Mouse (Mus musculus) macrophage (primary cell): Measurements from ENCODE around the gene Gm28308. TPM values are rescaled to one million over a fixed set of nuclear protein-coding genes. Genes with fewer than 3 reads are reported as not detected.

Experiments used
- H3K27ac ChIP-seq: fragments of 350-480 bp; formaldehyde crosslinking; 2 replicates; pipeline ENCODE4 v1.9.0; 2021
- H3K36me3 ChIP-seq: fragments of 350-480 bp; formaldehyde crosslinking; 2 replicates; pipeline ENCODE4 v1.9.0; 2021; ENCODE audit errors: inconsistent target
- H3K4me3 ChIP-seq: fragments of 350-480 bp; formaldehyde crosslinking; 2 replicates; pipeline ENCODE4 v1.9.0; 2021; ENCODE audit errors: inconsistent target
- H3K79me2 ChIP-seq: fragments of 350-480 bp; formaldehyde crosslinking; 2 replicates; pipeline ENCODE4 v1.9.0; 2021; ENCODE audit errors: inconsistent target
- WGBS: methylation state at CpG from one replicate; pipeline ENCODE4 v1.1.7; 2026; ENCODE audit warnings: inconsistent platforms; ENCODE audit not compliant: missing documents; 5-methylcytosine and 5-hydroxymethylcytosine counted together
- polyA plus RNA-seq: library from polyadenylated mRNA; stranded (reverse); fragments of 250-400 nt; gene quantifications from 3 replicates; pipeline ENCODE4 v1.2.4, GENCODE M21; 2018; ENCODE audit warnings: inconsistent platforms

Gm28308 gene
- polyA plus RNA-seq, 1 experiment from 2014 or later = not detected

GRCm38 (mm10) chr6:52173648-52174047 lies 39.5 kb downstream of the Gm28308 start:
- 86% methylated on average over 2 of the region's 4 CpGs for WGBS
- Histone ChIP-seq H3K79me2 (no peaks in the 10 kb centered on the region), H3K27ac (no peak overlapping the region), H3K36me3 (no peaks in the 10 kb centered on the region), H3K4me3 (no peak overlapping the region)

GRCm38 (mm10) chr6:52172501-52172900 lies 40.6 kb downstream of the Gm28308 start:
- no peaks in the 10 kb centered on the region for H3K79me2 ChIP-seq
- no peaks in the 10 kb centered on the region for H3K36me3 ChIP-seq
- no peak overlapping the region for H3K4me3 ChIP-seq
- no peak overlapping the region for H3K27ac ChIP-seq
- 94% methylated on average over 29 of the region's 35 CpGs for WGBS

- 92% methylated on average over 7 of the region's 7 CpGs for WGBS
- Histone ChIP-seq H3K27ac (no peak overlapping the region), H3K36me3 (no peaks in the 10 kb centered on the region), H3K79me2 (no peaks in the 10 kb centered on the region), H3K4me3 (no peak overlapping the region)
These were observed 41.2 kb downstream of the Gm28308 start for GRCm38 (mm10) chr6:52171938-52172337.

- H3K79me2 ChIP-seq = no peaks in the 10 kb centered on the region
- H3K4me3 ChIP-seq = no peak overlapping the region
- H3K36me3 ChIP-seq = no peaks in the 10 kb centered on the region
- WGBS = 98% methylated on average over 4 of the region's 4 CpGs
- H3K27ac ChIP-seq = no peak overlapping the region
These were observed 41.8 kb downstream of the Gm28308 start for GRCm38 (mm10) chr6:52171331-52171730.

- Histone ChIP-seq H3K27ac (no peak overlapping the region), H3K4me3 (no peak overlapping the region), H3K79me2 (no peaks in the 10 kb centered on the region), H3K36me3 (no peaks in the 10 kb centered on the region)
- WGBS = 74% methylated on average over 5 of the region's 5 CpGs
These were observed 42.3 kb downstream of the Gm28308 start for GRCm38 (mm10) chr6:52170898-52171223.

GRCm38 (mm10) chr6:52170166-52170897 lies 42.8 kb downstream of the Gm28308 start:
- no peak overlapping the region for H3K27ac ChIP-seq
- 90% methylated on average over 36 of the region's 40 CpGs for WGBS
- no peaks in the 10 kb centered on the region for H3K79me2 ChIP-seq
- H3K36me3 ChIP-seq = no peaks in the 10 kb centered on the region
- H3K4me3 ChIP-seq = no peak overlapping the region

GRCm38 (mm10) chr6:52169499-52170165 lies 43.5 kb downstream of the Gm28308 start:
- no peak overlapping the region for H3K4me3 ChIP-seq
- no peak overlapping the region for H3K27ac ChIP-seq
- no peaks in the 10 kb centered on the region for H3K79me2 ChIP-seq
- no peaks in the 10 kb centered on the region for H3K36me3 ChIP-seq
- WGBS = 92% methylated on average over 14 of the region's 16 CpGs

- Histone ChIP-seq H3K36me3 (no peaks in the 10 kb centered on the region), H3K79me2 (no peaks in the 10 kb centered on the region), H3K4me3 (no peak overlapping the region), H3K27ac (no peak overlapping the region)
- WGBS = 92% methylated on average over 40 of the region's 42 CpGs
These were observed 44.7 kb downstream of the Gm28308 start for GRCm38 (mm10) chr6:52168191-52169055.

- H3K27ac ChIP-seq = no peak overlapping the region
- no peak overlapping the region for H3K4me3 ChIP-seq
- no peaks in the 10 kb centered on the region for H3K36me3 ChIP-seq
- WGBS = 95% methylated on average over 14 of the region's 14 CpGs
- H3K79me2 ChIP-seq = no peaks in the 10 kb centered on the region
These were observed 45.4 kb downstream of the Gm28308 start for GRCm38 (mm10) chr6:52167736-52168161.

- WGBS = 100% methylated on average over 1 of the region's 1 CpGs
- Histone ChIP-seq H3K36me3 (no peaks in the 10 kb centered on the region), H3K27ac (no peak overlapping the region), H3K4me3 (no peak overlapping the region), H3K79me2 (no peaks in the 10 kb centered on the region)
These were observed 46.0 kb downstream of the Gm28308 start for GRCm38 (mm10) chr6:52167176-52167575.

- Histone ChIP-seq H3K79me2 (no peaks in the 10 kb centered on the region), H3K27ac (no peak overlapping the region), H3K36me3 (no peaks in the 10 kb centered on the region), H3K4me3 (no peak overlapping the region)
- WGBS = 96% methylated on average over 3 of the region's 4 CpGs
These were observed 46.6 kb downstream of the Gm28308 start for GRCm38 (mm10) chr6:52166431-52167077.

- H3K79me2 ChIP-seq = no peaks in the 10 kb centered on the region; the same call in 1 of the 2 replicates
- H3K4me3 ChIP-seq = no peak overlapping the region
- no peaks in the 10 kb centered on the region for H3K36me3 ChIP-seq
- no peak overlapping the region for H3K27ac ChIP-seq
- WGBS = 94% methylated on average over 21 of the region's 28 CpGs
These were observed 47.4 kb downstream of the Gm28308 start for GRCm38 (mm10) chr6:52165441-52166370.

GRCm38 (mm10) chr6:52164626-52165440 lies 48.3 kb downstream of the Gm28308 start, which contains the start of gene Hoxa2:
TSS of gene Hoxa2 (minus strand) at chr6:52164831.
- H3K27ac ChIP-seq = no peak within 1 kb of the TSS
- H3K79me2 ChIP-seq = no peaks in the 10 kb centered on the region; the same call in 1 of the 2 replicates
- H3K36me3 ChIP-seq = no peaks in the 10 kb centered on the region
- no peak within 1 kb of the TSS for H3K4me3 ChIP-seq
- 47% methylated on average over 25 of the region's 25 CpGs for WGBS
